Mouse (Mus musculus): ENCODE results near the gene Wdr77. TPM values are rescaled to one million over a fixed set of nuclear protein-coding genes. Genes with fewer than 3 reads are reported as not detected.
A peak's percentile ranks its signal among the peaks of the same experiment; 100 is the strongest.

Wdr77 gene
- polyA plus RNA-seq (2012; rRNA removed) (16.8 and 21.3 TPM in 2 replicates), polyA plus RNA-seq (2014; fragmentation: Nextera tagmentation; extraction: Ambion mirVana) (32.4 and 40.2 TPM in 2 replicates)

DNA sequence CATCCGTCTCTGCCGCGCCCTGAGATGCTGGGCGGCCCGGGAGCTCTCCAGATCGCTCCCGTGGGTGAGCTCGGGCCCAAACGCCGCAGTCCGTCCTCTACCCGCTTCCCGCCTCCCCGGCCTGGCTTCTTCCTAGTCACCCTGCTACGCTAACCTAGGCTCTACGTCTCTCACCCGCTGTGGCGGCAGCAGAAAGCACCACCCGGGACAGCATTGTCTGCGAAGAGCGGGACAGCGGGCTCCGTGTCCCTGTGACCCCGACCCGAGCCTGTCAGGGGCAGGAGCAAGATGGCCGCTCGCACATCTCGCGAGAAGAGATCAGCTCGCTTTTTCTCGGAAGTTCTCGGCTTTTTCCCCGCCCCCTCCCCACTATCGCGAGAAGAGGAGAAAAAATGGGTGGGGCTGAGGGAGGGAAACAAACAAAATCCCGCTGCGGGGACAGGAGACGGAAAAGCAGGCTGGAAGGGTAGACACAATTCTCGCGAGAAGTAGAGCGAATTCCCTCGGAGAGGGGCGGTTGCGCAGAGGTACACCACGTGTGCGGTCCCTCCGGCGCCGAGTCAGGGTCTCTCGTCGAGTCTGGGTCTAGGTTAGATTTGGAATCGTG is at the start of gene Wdr77:
Gene Wdr77 (plus strand): TSS at position 396 of the 607 bp plus-strand sequence.
- DNase-seq (ENCODE audit: low read depth in 3 of 3, low spot score in 3 of 3) = peak; percentile 99 to 100 (median 100)
- Histone ChIP-seq H3K27ac (peak within 1 kb of the TSS; percentile 46), H3K4me1 (replicated peaks; ENCODE audit: control insufficient read depth in 2 of 2, insufficient read depth in 2 of 2, low read length in 1 of 2) (peaks cover 13% of the 10 kb centered on the region in 2 experiments), H3K27me3 (ENCODE audit: control insufficient read depth, insufficient read depth, low read length) (no peaks in the 10 kb centered on the region), H3K36me3 (replicated peaks; ENCODE audit: control insufficient read depth, insufficient read depth, low read depth) (peaks cover 32% of the 10 kb centered on the region), H3K9me3 (ENCODE audit: control insufficient read depth, low read length) (no peaks in the 10 kb centered on the region), H3K4me3 (ENCODE audit: insufficient read depth in 1 of 2, low read depth in 2 of 2, low read length in 2 of 2) (peak within 1 kb of the TSS; percentile 83 to 92), H3K4me2 (ENCODE audit: low read depth) (peak within 1 kb of the TSS; percentile 98), H3K9ac (replicated peaks) (peak within 1 kb of the TSS; percentile 93)
- WGBS (ENCODE audit: insufficient replicate concordance) = under 1% methylated on average over 52 of the region's 52 CpGs
- peak; percentile 95 for ATAC-seq (ENCODE audit: insufficient read depth)
- no peak for TF ChIP-seq CTCF (IDR thresholded peaks at IDR 0.05; ENCODE audit: low read depth)
- peak; percentile 97 for TF ChIP-seq EP300 (IDR thresholded peaks at IDR 0.05; ENCODE audit: low read depth)

DNA sequence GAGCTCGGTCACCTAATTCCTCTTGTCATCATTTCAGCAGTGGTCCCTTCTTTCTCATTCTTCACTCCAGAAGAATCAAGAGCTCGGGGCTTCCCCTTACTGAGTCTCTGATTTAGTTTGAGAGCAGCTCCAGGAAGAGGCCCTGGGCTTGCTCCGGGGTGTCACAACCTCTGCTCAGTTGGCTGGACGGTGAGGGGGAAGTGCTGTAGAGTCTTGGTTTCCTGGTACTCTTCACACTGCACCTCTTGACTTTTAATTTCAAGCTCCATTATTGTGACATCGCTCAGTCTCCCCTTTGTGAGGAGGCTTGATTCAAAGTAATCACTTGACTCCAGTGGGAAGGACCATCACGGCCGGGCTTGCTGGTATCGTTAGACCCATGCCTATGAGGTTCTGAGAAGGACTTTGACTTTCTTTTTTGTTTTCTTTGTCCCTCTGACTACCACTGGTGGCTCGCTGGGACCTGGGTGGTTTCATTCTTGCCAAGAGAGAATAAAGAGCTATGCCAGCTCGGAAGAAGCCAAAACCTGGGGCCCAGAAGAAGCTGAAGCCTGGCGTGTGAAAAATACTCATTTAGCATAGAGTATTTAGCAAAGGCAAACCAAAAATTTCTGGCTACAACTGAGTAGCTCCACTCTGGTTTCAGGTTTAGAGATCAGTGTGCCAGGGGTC is 48.5 kb upstream of the Wdr77 start:
- no peak for DNase-seq (ENCODE audit: low read depth in 3 of 3, low spot score in 3 of 3)

DNA sequence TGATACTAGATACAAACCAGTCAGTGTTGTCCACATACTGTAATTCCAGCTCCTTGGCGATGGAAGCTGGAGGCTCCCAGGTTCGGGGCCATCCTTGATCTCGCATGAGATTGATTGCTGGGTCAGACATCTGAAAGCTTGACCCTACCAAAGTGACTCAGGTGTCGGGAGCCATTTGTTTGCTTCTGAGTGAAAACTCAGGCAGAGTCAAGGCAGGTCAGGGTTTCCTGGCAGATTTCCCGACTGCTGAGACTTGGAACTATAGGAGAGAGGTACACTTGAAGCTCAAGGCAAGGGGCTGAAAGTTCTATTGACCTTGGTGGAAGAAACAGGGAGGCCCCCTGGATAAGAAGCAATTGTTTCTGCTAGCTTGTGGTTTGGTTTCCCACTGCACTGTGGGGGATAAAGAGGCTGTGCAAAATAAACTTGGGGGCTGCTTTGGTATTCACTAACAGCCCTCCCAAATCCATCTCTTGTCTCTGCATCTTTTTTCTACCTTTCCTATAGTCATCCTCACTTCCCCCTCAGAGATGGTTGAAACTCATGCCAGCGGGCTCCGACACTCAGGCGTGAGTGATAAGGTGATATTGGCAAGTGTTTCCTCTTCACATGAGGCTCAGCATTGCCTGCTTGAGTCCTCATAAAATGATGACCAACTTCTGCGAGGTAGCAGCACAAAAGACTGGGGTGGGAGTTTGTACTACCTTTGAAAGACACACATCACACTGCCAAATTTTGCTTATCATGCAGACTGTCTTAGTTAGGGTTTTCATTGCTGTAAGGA is 46.9 kb upstream of the Wdr77 start:
- H3K27me3 ChIP-seq (ENCODE audit: control insufficient read depth, insufficient read depth, low read length) = no peaks in the 10 kb centered on the region
- H3K9me3 ChIP-seq (ENCODE audit: control insufficient read depth, low read length) = no peaks in the 10 kb centered on the region
- DNase-seq (ENCODE audit: low read depth in 3 of 3, low spot score in 3 of 3) (no peak), ATAC-seq (ENCODE audit: insufficient read depth) (no peak)
- no peaks in the 10 kb centered on the region for H3K36me3 ChIP-seq (replicated peaks; ENCODE audit: control insufficient read depth, insufficient read depth, low read depth)
- H3K4me2 ChIP-seq (ENCODE audit: low read depth) = no peak overlapping the region
- 36% methylated on average over 9 of the region's 9 CpGs for WGBS (ENCODE audit: insufficient replicate concordance)
- H3K27ac ChIP-seq = no peak overlapping the region
- H3K9ac ChIP-seq (replicated peaks) = no peak overlapping the region
- H3K4me1 ChIP-seq (replicated peaks; ENCODE audit: control insufficient read depth in 2 of 2, insufficient read depth in 2 of 2, low read length in 1 of 2) = peaks cover 29 to 47% of the 10 kb centered on the region in 2 experiments
- TF ChIP-seq CTCF (IDR thresholded peaks at IDR 0.05; ENCODE audit: low read depth) (no peak), EP300 (IDR thresholded peaks at IDR 0.05; ENCODE audit: low read depth) (no peak)
- H3K4me3 ChIP-seq (ENCODE audit: insufficient read depth in 1 of 2, low read depth in 2 of 2, low read length in 2 of 2) = no peak overlapping the region

More for the DNA sequence above, 48.5 kb upstream of the Wdr77 start:
- 36% methylated on average over 11 of the region's 11 CpGs for WGBS (ENCODE audit: insufficient replicate concordance)
- H3K9ac ChIP-seq (replicated peaks) = no peak overlapping the region
- no peaks in the 10 kb centered on the region for H3K9me3 ChIP-seq (ENCODE audit: control insufficient read depth, low read length)
- peaks cover 27 to 41% of the 10 kb centered on the region in 2 experiments for H3K4me1 ChIP-seq (replicated peaks; ENCODE audit: control insufficient read depth in 2 of 2, insufficient read depth in 2 of 2, low read length in 1 of 2)
- H3K27me3 ChIP-seq (ENCODE audit: control insufficient read depth, insufficient read depth, low read length) = no peaks in the 10 kb centered on the region
- H3K4me3 ChIP-seq (ENCODE audit: insufficient read depth in 1 of 2, low read depth in 2 of 2, low read length in 2 of 2) = no peak overlapping the region
- TF ChIP-seq CTCF (IDR thresholded peaks at IDR 0.05; ENCODE audit: low read depth) (no peak), EP300 (IDR thresholded peaks at IDR 0.05; ENCODE audit: low read depth) (no peak)
- H3K4me2 ChIP-seq (ENCODE audit: low read depth) = no peak overlapping the region
- no peak overlapping the region for H3K27ac ChIP-seq
- H3K36me3 ChIP-seq (replicated peaks; ENCODE audit: control insufficient read depth, insufficient read depth, low read depth) = no peaks in the 10 kb centered on the region
- ATAC-seq (ENCODE audit: insufficient read depth) = no peak

GRCm38 (mm10) chr3:105913839-105914681 is 45.1 kb upstream of the Wdr77 start:
- H3K4me3 ChIP-seq (ENCODE audit: insufficient read depth in 1 of 2, low read depth in 2 of 2, low read length in 2 of 2) = peak overlapping the region in 1 of 2 experiments; percentile 5; a peak in 2 of 4 replicates
- peak overlapping the region; percentile 33; the same call in 1 of the 2 replicates for H3K9ac ChIP-seq (replicated peaks)
- peak; percentile 76 for ATAC-seq (ENCODE audit: insufficient read depth)
- no peaks in the 10 kb centered on the region for H3K27me3 ChIP-seq (ENCODE audit: control insufficient read depth, insufficient read depth, low read length)
- H3K27ac ChIP-seq = peak overlapping the region; percentile 12; the same call in 1 of the 2 replicates
- peak overlapping the region; percentile 63 for H3K4me2 ChIP-seq (ENCODE audit: low read depth)
- no peaks in the 10 kb centered on the region for H3K36me3 ChIP-seq (replicated peaks; ENCODE audit: control insufficient read depth, insufficient read depth, low read depth)
- no peaks in the 10 kb centered on the region for H3K9me3 ChIP-seq (ENCODE audit: control insufficient read depth, low read length)
- peaks cover 37 to 54% of the 10 kb centered on the region in 2 experiments for H3K4me1 ChIP-seq (replicated peaks; ENCODE audit: control insufficient read depth in 2 of 2, insufficient read depth in 2 of 2, low read length in 1 of 2)
- 7% methylated on average over 10 of the region's 10 CpGs for WGBS (ENCODE audit: insufficient replicate concordance)
- TF ChIP-seq CTCF (IDR thresholded peaks at IDR 0.05; ENCODE audit: low read depth) (no peak), EP300 (IDR thresholded peaks at IDR 0.05; ENCODE audit: low read depth) (peak; percentile 62)
- DNase-seq (ENCODE audit: low read depth in 3 of 3, low spot score in 3 of 3) = peak in 2 of 3 experiments; percentile 44 to 45
